Mouse (Mus musculus) CH12.LX (cell line): Measurements from ENCODE around the gene St8sia1. TPM values are rescaled to one million over a fixed set of nuclear protein-coding genes. Genes with fewer than 3 reads are reported as not detected.

Experiments used
- DNase-seq: peaks from one replicate; pipeline ENCODE4 v3.0.0-alpha.2; 2013; ENCODE audit errors: extremely low read depth
- H3K27ac ChIP-seq: 2 replicates; pipeline ENCODE4 v1.5.1; 2012; ENCODE audit warnings: low read depth, mild to moderate bottlenecking, control low read depth, moderate library complexity; ENCODE audit not compliant: insufficient read depth
- H3K27me3 ChIP-seq: replicated peaks from 2 replicates; pipeline ENCODE3; 2012; ENCODE audit warnings: inconsistent platforms
- H3K36me3 ChIP-seq, 2 experiments: replicated peaks in 1 of 2; 2 replicates each; pipeline versions ENCODE3 to v1.6.1; 2012; ENCODE audit warnings: inconsistent platforms in 1 of 2, low read length in 1 of 2, mild to moderate bottlenecking in 1 of 2, mixed read lengths in 1 of 2, moderate library complexity in 1 of 2; ENCODE audit not compliant: control insufficient read depth in 1 of 2, insufficient read depth in 1 of 2
- H3K4me1 ChIP-seq, 2 experiments: 2 replicates each; pipeline ENCODE4 v1.6.1; 2012; ENCODE audit warnings: inconsistent platforms in 1 of 2, moderate library complexity in 1 of 2; ENCODE audit not compliant: insufficient read depth in 2 of 2, control insufficient read depth in 1 of 2
- H3K4me2 ChIP-seq: 2 replicates; pipeline ENCODE4 v1.6.1; 2012; ENCODE audit warnings: low read depth, mild to moderate bottlenecking, control low read depth; ENCODE audit not compliant: poor library complexity, insufficient read depth, severe bottlenecking
- H3K4me3 ChIP-seq, 3 experiments: fragments of 150-350 bp in 1 of 3; sonication (generic) in 1 of 3; replicated peaks in 1 of 3; 2 replicates each; pipeline versions ENCODE3 to v1.5.1; 2011 to 2012; ENCODE audit warnings: low read depth in 2 of 3, low read length in 2 of 3, mild to moderate bottlenecking in 2 of 3, moderate library complexity in 2 of 3, control low read depth in 1 of 3, improper control_type of control experiment in 1 of 3, inconsistent platforms in 1 of 3, mixed read lengths in 1 of 3; ENCODE audit not compliant: poor library complexity in 1 of 3
- H3K79me2 ChIP-seq: replicated peaks from 2 replicates; pipeline ENCODE4 v1.6.1; 2012; ENCODE audit warnings: mild to moderate bottlenecking, moderate library complexity; ENCODE audit not compliant: control insufficient read depth, poor library complexity, insufficient read depth, severe bottlenecking; ENCODE audit errors: extremely low read depth
- H3K9ac ChIP-seq: 2 replicates; pipeline ENCODE4 v1.6.1; 2012; ENCODE audit warnings: low read depth, mild to moderate bottlenecking, control low read depth, moderate library complexity; ENCODE audit not compliant: insufficient read depth
- H3K9me3 ChIP-seq: replicated peaks from 2 replicates; pipeline ENCODE3; 2012; ENCODE audit warnings: low read length, inconsistent platforms, mixed read lengths
- CHD1 ChIP-seq: IDR thresholded peaks from 2 replicates; pipeline ENCODE4 v1.6.1; 2012; ENCODE audit warnings: low read depth, low read length, improper control_type of control experiment, inconsistent platforms
- ELF1 ChIP-seq: IDR thresholded peaks from 2 replicates; pipeline ENCODE4 v1.6.1; 2014; ENCODE audit warnings: low read depth, mild to moderate bottlenecking, inconsistent platforms, low read length, improper control_type of control experiment
- EP300 ChIP-seq: IDR thresholded peaks from 2 replicates; pipeline ENCODE4 v1.6.1; 2011; ENCODE audit warnings: low read length, improper control_type of control experiment
- JUN ChIP-seq: IDR thresholded peaks from 2 replicates; pipeline ENCODE4 v1.6.1; 2011; ENCODE audit warnings: low read depth, mild to moderate bottlenecking, low read length, improper control_type of control experiment, moderate library complexity; ENCODE audit not compliant: insufficient read depth
- JUND ChIP-seq: conservative IDR thresholded peaks from 2 replicates; pipeline ENCODE4 v1.6.1; 2011; ENCODE audit warnings: low read depth, low read length, improper control_type of control experiment
- KAT2A ChIP-seq: IDR thresholded peaks from 2 replicates; pipeline ENCODE4 v1.6.1; 2012; ENCODE audit warnings: low read length, improper control_type of control experiment, inconsistent platforms; ENCODE audit not compliant: insufficient replicate concordance
- MAFK ChIP-seq: IDR thresholded peaks from 2 replicates; pipeline ENCODE4 v1.6.1; 2011; ENCODE audit warnings: low read length, improper control_type of control experiment; ENCODE audit not compliant: insufficient replicate concordance
- MXI1 ChIP-seq: IDR thresholded peaks from 2 replicates; pipeline ENCODE4 v1.6.1; 2011; ENCODE audit warnings: mild to moderate bottlenecking, low read depth, low read length, improper control_type of control experiment
- NELFE ChIP-seq: IDR thresholded peaks from 2 replicates; pipeline ENCODE4 v1.6.1; 2011; ENCODE audit warnings: low read depth, low read length, improper control_type of control experiment
- POLR2AphosphoS2 ChIP-seq: IDR thresholded peaks from 2 replicates; pipeline ENCODE4 v1.6.1; 2011; ENCODE audit warnings: low read depth, low read length, improper control_type of control experiment
- SIN3A ChIP-seq: IDR thresholded peaks from 2 replicates; pipeline ENCODE4 v1.6.1; 2012; ENCODE audit warnings: low read length, improper control_type of control experiment, inconsistent platforms
- SMC3 ChIP-seq: IDR thresholded peaks from 2 replicates; pipeline ENCODE4 v1.6.1; 2011; ENCODE audit warnings: low read depth, low read length, improper control_type of control experiment
- TCF12 ChIP-seq: IDR thresholded peaks from 2 replicates; pipeline ENCODE4 v1.6.1; 2014; ENCODE audit warnings: low read depth, mild to moderate bottlenecking, inconsistent platforms, low read length, improper control_type of control experiment
- dilution Hi-C: fragments of 300-500 bp; cut with MboI; formaldehyde crosslinking; loops from 2 replicates; pipeline ENCODE4 v1.14.3; 2020; ENCODE audit warnings: low sequenced_read_pairs; ENCODE audit not compliant: extremely low pct_unique_long_range_greater_than_20kb, extremely low pct_ligation_motif_present
- in situ Hi-C: fragments of 300-500 bp; cut with MboI; formaldehyde crosslinking; loops from 3 replicates; pipeline ENCODE4 v1.14.3; 2019; ENCODE audit warnings: low sequenced_read_pairs, low pct_ligation_motif_present, low pct_unique_long_range_greater_than_20kb, mixed read lengths
- polyA plus RNA-seq: library from polyadenylated mRNA; unstranded; fragments of >175 nt; gene quantifications from 2 replicates; pipeline ENCODE4 v1.2.1, GENCODE M21; 2012; ENCODE audit warnings: low read depth; ENCODE audit not compliant: insufficient read length
- total RNA-seq, 2 experiments: library from RNA; depleted of rRNA; stranded (reverse); fragments of 300-350 nt in 1 of 2; fragments of >200 nt in 1 of 2; gene quantifications; 2 replicates each; pipeline ENCODE4 v1.2.3; 2012 to 2014

Gene St8sia1
- total and polyA plus RNA-seq, 3 experiments: 0.13 to 0.51 (median 0.20) TPM

GRCm38 (mm10) chr6:142991391-142992059, 27.3 kb upstream of the St8sia1 start (continued):
- TF ChIP-seq TCF12: peak; percentile 65

GRCm38 (mm10) chr6:142990516-142990915, 26.3 kb upstream of the St8sia1 start:
- no peak overlapping the region for H3K4me3 ChIP-seq
- TF ChIP-seq CHD1 (no peak), EP300 (no peak), NELFE (no peak), MAFK (no peak), KAT2A (no peak), POLR2AphosphoS2 (no peak), JUND (no peak), SMC3 (no peak), JUN (no peak), MXI1 (no peak), SIN3A (no peak)
- no peaks in the 10 kb centered on the region for H3K9me3 ChIP-seq
- H3K4me1 ChIP-seq: peaks cover 21 to 68% of the 10 kb centered on the region in 2 experiments
- no peaks in the 10 kb centered on the region for H3K79me2 ChIP-seq
- dilution Hi-C loops: no loop called here
- no peaks in the 10 kb centered on the region for H3K27me3 ChIP-seq
- 0 out of 2 replicates have a peak overlapping the region, but pooled peaks have one; percentile 10 for H3K27ac ChIP-seq
- no peak overlapping the region for H3K4me2 ChIP-seq
- no peak overlapping the region for H3K9ac ChIP-seq
- no peaks in the 10 kb centered on the region for H3K36me3 ChIP-seq
- no peak for DNase-seq
- in situ Hi-C loops: no loop called here

GRCm38 (mm10) chr6:142989495-142989894, 25.2 kb upstream of the St8sia1 start:
- H3K9me3 ChIP-seq: no peaks in the 10 kb centered on the region
- no peaks in the 10 kb centered on the region for H3K79me2 ChIP-seq
- H3K27ac ChIP-seq: no peak overlapping the region
- H3K36me3 ChIP-seq: no peaks in the 10 kb centered on the region
- no peak for DNase-seq
- H3K4me1 ChIP-seq: peaks cover 21 to 68% of the 10 kb centered on the region in 2 experiments
- dilution Hi-C loops: no loop called here
- no peaks in the 10 kb centered on the region for H3K27me3 ChIP-seq
- in situ Hi-C loops: no loop called here
- no peak overlapping the region for H3K4me3 ChIP-seq
- TF ChIP-seq ELF1 (peak; percentile 21; the same call in 1 of the 2 replicates), JUND (no peak)
- H3K9ac ChIP-seq: no peak overlapping the region
- H3K4me2 ChIP-seq: no peak overlapping the region
